Mouse (Mus musculus): Measurements from ENCODE around the gene Tnnt2.
A peak's percentile ranks its signal among the peaks of the same experiment; 100 is the strongest.

Gene Tnnt2

DNA sequence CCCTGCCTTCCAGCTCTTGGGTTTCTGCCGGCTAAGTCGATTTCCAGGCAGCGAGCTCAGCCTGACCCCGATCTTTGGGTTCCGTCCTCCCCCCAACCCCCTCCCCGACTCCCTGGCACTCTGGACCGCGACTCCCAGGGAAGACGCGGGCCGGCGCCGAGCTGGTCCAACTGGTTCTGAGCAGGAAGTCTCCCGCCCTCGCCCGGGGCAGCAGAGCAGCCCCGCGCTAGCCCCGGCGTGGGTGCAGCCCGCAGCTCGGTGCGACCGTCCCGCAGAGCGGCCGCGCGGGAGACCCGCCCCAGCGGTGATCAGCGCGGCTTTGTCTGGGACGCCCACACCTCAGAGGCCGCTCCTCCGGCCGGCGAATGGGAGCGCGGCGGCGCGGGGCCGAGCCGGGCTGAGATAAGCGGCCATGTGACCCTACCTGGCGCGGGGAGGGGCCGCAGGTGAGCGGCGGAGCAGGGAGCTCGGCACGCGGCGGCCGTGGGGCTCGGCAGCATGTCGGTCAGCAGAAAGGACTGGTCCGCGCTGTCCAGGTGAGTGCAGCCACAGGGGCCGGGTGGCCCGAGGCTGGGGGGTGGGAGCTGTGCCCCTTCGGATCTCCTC, 17.6 kb upstream of the Tnnt2 start, which contains the start of gene Lad1:
Gene Lad1, plus strand, starts transcription at position 118 of the 606 bp plus-strand sequence.
- no peak for DNase-seq (ENCODE audit: low spot score)

- no peak for DNase-seq (ENCODE audit: low spot score)
Observed at GRCm38 (mm10) chr1:135820071-135820470, 16.1 kb upstream of the Tnnt2 start.

DNA sequence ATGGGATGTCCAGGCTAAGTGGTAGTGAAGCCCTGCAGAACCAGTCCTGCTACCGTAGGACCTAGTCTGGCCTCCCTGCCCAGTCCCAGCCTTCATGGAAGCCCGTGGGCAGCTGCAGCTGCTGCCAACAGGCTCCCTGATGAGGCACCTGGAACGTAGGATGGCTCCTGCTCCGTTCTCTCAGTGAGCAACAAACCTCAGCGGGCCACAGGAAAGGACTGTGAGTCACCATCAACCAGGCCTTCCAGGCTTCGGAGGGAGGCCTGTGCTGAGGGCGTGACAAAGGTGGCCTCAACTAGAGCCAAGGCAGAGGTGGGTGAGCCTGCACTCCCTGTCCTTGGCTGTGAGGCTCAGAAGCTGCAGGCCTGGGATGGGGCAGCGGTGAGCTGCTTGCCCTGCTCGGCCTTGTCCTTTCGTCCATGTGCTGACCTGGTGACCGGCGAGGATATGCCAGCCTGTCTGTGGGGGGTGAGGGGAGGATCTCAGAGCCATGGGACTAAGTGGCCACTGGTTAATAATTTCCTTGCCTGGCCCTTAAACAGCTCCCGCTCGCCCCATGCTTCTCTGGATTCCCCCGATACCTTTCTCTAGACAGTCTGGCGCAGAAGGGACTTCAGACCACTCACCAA, 15.3 kb upstream of the Tnnt2 start:
- no peak for DNase-seq (ENCODE audit: low spot score)

GRCm38 (mm10) chr1:135821780-135822179, 14.4 kb upstream of the Tnnt2 start:
- no peak for DNase-seq (ENCODE audit: low spot score)

- no peak for DNase-seq (ENCODE audit: low spot score)
Observed at GRCm38 (mm10) chr1:135828918-135829317, 7.2 kb upstream of the Tnnt2 start.

DNA sequence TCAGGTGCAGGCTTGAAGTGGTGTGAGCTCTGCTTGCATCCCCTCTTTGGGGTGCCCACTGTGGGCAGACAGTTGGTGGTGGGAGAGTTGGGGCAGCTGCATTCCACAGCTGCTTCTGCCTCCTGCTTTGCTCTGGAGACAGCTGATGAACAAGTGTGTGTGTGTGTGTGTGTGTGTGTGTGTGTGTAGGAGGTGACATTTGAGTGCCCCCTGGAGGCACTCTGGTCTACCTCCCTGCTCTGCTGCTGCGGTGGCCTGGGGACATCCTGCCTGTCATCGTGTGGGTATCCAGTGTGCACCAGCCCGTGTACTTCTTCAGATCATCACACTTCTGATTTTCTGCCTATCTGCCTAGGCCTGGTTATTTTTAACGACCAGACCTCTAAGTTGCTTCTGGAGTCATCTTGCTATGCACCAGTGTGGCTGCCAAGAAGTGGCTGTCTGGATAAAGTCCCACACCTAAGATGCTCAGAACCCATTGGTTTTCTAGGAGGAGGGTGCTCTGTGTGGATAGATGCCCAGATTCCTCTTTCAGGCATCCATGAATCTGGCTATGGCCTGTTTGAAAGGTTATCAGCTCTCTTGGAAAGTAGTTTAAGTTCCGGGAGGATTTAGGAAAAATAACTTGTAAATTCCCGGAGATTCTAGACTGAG, 1.8 kb upstream of the Tnnt2 start:
- no peak for DNase-seq (ENCODE audit: low spot score)

GRCm38 (mm10) chr1:135834983-135835382, 1.2 kb upstream of the Tnnt2 start:
- no peak for DNase-seq (ENCODE audit: low spot score)

- DNase-seq (ENCODE audit: low spot score): no peak
Observed at GRCm38 (mm10) chr1:135838626-135839025, 2.5 kb downstream of the Tnnt2 start.

GRCm38 (mm10) chr1:135839065-135839464, 2.9 kb downstream of the Tnnt2 start:
- no peak for DNase-seq (ENCODE audit: low spot score)

- no peak for DNase-seq (ENCODE audit: low spot score)
Observed at GRCm38 (mm10) chr1:135840675-135841395, 4.7 kb downstream of the Tnnt2 start.

DNA sequence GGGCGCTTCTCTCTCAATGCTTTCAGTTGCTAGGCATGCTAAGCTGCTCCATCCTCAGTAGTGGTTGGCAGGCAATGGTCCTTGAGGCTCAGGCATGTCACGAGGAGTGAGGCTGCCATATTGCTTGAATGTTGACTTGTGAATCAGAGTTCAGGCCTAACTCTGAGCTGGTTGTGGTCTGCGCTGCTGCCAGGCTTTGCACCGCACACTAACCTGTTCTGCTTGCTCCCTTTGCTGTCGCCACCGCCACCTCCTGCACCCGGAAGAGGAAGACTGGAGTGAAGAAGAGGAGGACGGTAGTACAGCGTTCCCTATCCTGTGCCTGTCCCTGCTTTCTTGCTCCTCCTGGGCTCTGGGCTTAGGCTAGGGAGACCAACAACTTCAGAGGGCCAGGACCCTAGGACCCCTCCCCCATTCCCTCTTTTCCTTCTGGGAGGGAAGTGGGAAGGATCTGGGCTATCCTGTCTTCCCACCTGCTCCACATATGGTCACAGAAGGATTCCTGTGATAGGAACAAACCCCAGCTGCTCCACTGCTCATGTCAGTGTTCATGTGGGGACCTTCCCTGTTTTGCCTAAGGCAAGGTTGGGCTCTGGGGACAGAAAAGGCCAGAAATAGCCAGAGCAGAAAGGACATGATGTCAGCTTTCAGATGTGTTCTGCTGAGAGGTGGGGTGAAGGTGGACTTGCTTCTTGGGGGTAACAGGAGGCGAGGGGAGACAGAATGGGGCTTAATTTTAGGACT, 7.5 kb downstream of the Tnnt2 start:
- DNase-seq (ENCODE audit: low spot score): no peak

- DNase-seq (ENCODE audit: low spot score): no peak
Observed at GRCm38 (mm10) chr1:135844481-135844880, 8.3 kb downstream of the Tnnt2 start.

GRCm38 (mm10) chr1:135846632-135847031, 10.5 kb downstream of the Tnnt2 start:
- DNase-seq (ENCODE audit: low spot score): no peak

GRCm38 (mm10) chr1:135847139-135847562, 11.0 kb downstream of the Tnnt2 start:
- DNase-seq (ENCODE audit: low spot score): peak; percentile 45

- no peak for DNase-seq (ENCODE audit: low spot score)
Observed at GRCm38 (mm10) chr1:135847611-135848351, 11.6 kb downstream of the Tnnt2 start.

- DNase-seq (ENCODE audit: low spot score): no peak
Observed at GRCm38 (mm10) chr1:135850722-135851512, 14.8 kb downstream of the Tnnt2 start.

GRCm38 (mm10) chr1:135852044-135852756, 16.0 kb downstream of the Tnnt2 start:
- DNase-seq (ENCODE audit: low spot score): no peak

DNA sequence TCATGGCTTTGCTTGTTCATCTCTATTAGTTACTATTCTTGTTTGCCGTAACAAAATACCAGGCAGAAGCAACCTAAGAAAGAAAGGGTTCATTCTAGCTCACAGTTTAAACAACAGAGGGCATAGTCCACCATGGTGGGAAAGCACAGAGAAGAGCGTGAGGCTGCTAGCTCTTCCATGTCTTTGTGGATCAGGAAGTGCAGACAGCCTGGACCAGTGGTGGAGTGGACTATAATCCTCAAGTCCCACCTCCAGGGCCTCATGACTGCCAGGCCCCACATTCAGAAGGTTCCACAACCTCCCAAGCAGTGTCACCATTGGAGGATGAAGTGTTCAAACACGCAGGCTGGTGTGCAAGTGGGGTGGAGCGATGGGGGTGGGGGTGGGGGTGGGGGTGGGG, 17.0 kb downstream of the Tnnt2 start:
- DNase-seq (ENCODE audit: low spot score): no peak

GRCm38 (mm10) chr1:135854591-135855343, 18.6 kb downstream of the Tnnt2 start:
- no peak for DNase-seq (ENCODE audit: low spot score)

All from spleen, adult 12 weeks (tissue).